Mouse (Mus musculus) monocyte, adult 5-6 weeks (primary cell): Measurements from ENCODE around the gene Kcnk4. TPM values are rescaled to one million over a fixed set of nuclear protein-coding genes. Genes with fewer than 3 reads are reported as not detected.

Experiments used
- ATAC-seq: fragments of 153-309, 156-312 bp; replicated peaks from 2 replicates; pipeline ENCODE4 v1.8.0; 2017; ENCODE audit warnings: mild to moderate bottlenecking; ENCODE audit not compliant: low TSS enrichment, insufficient number of reproducible peaks, severe bottlenecking, poor library complexity, low FRiP score
- total RNA-seq: library from RNA; stranded (forward); fragments of 200-1000, 200-491, 200-594 nt; gene quantifications from 3 replicates; pipeline ENCODE4 v1.2.3, GENCODE M21; 2017

Gene Kcnk4
- total RNA-seq: not detected in 3 replicates

- no peak for ATAC-seq
These were observed at the start of gene Kcnk4 for GRCm38 (mm10) chr19:6934195-6934977. TSS of gene Kcnk4 (minus strand) at chr19:6934515.

DNA sequence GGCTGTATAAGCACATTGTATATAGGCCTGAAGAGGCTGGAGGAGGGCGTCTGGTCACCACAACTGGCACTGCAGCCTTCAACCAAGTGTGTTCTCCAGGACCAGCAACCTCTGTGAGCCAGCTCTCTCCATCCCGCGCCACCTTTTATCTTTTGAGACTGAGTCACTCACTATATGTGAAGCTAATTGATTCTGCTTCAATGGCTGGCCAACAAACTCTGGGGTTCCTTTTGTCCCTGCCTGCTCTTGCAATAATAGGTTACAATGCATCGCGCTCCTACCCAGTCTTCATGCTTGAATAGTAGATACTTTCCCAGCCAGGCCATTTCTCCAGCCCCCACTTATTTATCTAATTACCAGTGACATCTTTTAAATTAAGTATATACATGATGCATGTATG lies 49.3 kb upstream of the Kcnk4 start:
- ATAC-seq: no peak

DNA sequence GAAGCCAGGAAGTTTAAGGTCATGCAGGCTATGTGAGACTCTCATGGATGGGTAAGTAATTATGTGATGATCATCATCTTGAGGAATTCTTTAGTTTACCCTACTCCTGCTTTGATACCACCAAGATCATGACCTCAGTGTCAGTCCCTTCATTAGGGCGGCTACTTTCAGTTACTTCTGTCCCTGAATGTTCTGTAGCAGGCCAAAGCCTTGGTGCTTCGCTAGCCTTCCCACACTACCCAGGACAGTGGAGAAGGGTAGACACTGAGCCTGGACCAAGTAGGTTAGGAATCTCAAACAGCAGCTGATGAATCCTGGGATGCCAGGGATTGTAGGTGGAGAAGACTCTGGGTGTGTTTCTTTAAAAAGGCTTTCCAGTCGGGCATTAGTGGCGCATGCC lies 47.1 kb upstream of the Kcnk4 start:
- ATAC-seq: no peak

GRCm38 (mm10) chr19:6980381-6981093 lies 46.2 kb upstream of the Kcnk4 start, which contains the start of gene Fkbp2:
TSS of gene Fkbp2 (minus strand) at chr19:6980501.
- peak; percentile 70 for ATAC-seq

GRCm38 (mm10) chr19:6979486-6980380 lies 45.4 kb upstream of the Kcnk4 start:
- ATAC-seq: peak; percentile 87

- ATAC-seq: no peak
These were observed 44.7 kb upstream of the Kcnk4 start for GRCm38 (mm10) chr19:6979001-6979479.

DNA sequence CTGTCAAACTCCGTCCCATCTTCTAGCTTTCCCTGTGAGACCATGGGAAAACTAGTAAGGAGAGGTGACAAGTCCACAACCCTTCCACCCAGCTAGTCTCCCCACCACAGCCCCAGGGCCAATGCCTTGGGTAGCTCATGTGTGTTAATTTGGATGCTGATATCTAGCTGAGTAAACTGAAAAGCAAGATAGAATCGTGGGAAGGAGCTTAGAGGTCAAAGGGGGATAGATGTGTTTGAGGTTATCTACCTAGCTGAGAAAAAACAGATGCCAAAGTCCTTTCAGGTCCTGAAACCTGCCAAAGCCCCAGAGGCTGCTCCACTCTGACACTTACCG lies 44.3 kb upstream of the Kcnk4 start:
- no peak for ATAC-seq

- no peak for ATAC-seq
These were observed 43.7 kb upstream of the Kcnk4 start for GRCm38 (mm10) chr19:6977759-6978638.

DNA sequence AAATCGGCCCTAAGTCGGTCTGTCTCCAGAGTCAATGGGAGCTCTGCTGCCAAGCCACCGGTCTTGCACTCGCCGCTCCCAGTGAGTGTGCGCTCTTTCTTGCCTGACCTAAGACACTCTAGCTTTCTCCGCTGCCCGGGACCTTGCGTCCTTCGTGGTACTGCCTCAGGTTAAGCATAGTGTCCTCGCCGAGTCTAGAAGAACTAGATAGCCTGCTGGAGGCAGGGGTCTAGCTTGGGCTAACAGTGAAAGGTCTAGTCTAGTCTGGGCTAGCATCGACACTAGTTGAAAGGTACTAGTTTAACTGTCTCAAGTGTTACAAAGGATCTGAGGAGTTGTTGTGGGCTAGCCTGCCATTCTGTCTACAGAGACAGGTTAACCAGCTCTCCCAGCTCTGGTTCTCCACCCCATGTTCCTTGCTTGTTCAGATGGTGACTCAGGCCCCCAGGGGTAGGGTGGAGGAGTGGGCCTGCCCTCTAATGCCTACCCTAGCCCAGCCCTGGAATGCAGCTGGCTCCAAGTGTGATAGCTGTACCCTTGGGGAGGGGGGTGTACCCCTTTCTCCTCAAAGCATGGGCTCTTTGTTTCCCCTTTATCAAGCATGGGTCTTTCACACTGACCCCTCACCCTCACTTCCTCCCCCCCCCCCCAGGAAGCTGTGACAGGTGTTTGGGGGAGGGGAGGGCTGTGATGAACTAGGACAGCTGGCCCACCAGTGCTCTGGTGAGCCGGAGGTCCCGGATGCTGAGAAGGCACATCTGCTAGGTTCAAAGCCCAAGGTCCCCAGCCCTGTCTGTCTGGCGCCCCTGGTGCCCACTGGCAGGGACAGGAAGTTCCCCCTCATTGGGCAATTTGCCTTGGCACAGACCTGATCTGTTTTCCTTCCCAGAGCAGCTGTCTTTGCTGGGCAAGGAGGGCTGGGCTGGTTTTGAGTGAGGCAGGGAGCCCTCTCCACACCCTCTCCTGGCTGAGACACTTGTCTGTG lies 41.5 kb upstream of the Kcnk4 start, which contains the start of gene Plcb3:
Gene Plcb3 (minus strand): TSS at position 934 of the 985 bp plus-strand sequence.
- ATAC-seq: no peak

- ATAC-seq: peak; percentile 68
These were observed 40.2 kb upstream of the Kcnk4 start, which contains the start of gene Ppp1r14b for GRCm38 (mm10) chr19:6974211-6975205. TSS of gene Ppp1r14b (plus strand) at chr19:6974968.

- no peak for ATAC-seq
These were observed 39.4 kb upstream of the Kcnk4 start for GRCm38 (mm10) chr19:6973581-6974190.

DNA sequence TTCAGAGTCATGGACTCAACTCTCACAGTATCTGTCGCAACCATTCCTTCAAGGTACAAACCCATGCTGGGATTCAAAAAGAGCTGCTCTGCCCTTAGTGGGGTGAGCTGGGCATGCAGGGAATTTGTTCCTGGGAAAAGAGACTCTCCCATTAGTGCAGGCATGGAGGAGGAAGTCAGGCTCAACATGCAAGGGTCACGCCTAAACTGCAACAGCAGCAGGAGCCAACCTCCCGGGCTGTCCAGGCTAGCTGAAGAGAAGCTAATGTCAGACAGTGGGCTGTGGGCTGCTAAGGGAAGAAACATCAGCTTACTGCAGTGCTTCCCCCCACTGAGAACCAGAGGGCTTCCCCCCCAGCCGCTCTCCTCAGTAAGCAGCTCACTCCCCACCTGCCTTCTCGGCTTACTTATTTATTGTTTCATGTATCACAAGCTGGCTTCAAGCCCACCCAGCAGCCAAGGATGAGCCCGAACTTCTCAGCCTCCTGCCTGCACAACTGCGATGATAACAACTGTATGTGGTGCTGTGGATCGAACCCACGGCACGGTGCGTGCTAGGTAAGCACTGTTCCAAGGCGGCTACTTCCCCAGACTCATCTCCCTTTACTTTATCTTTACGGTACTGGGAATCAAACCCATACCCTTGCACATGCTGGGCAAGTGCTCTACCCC lies 38.1 kb upstream of the Kcnk4 start:
- ATAC-seq: no peak

DNA sequence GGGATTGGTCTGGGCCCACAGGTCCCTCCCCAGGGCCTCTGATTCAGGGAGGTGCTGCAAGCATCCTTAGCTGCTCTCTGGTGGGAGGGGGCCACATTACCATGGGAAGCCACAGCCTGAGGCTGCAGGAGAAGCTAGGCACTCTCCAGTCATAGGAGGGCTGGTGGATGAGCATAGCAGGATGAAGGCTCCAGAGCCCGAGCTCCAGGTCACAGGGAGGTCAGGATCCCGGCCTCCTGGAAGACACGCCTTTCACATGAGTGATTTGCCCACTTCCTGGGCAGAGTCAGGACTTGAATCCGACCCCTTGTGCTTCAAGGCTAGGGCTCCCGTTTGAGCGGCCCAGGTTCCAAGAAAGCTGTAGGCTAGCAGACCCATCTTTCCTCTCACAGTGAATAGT lies 37.3 kb upstream of the Kcnk4 start:
- no peak for ATAC-seq

GRCm38 (mm10) chr19:6970460-6971085 lies 36.3 kb upstream of the Kcnk4 start:
- ATAC-seq: no peak
